9 mouse cellular contexts compared by ENCODE assay signal in the genomic region with DNA sequence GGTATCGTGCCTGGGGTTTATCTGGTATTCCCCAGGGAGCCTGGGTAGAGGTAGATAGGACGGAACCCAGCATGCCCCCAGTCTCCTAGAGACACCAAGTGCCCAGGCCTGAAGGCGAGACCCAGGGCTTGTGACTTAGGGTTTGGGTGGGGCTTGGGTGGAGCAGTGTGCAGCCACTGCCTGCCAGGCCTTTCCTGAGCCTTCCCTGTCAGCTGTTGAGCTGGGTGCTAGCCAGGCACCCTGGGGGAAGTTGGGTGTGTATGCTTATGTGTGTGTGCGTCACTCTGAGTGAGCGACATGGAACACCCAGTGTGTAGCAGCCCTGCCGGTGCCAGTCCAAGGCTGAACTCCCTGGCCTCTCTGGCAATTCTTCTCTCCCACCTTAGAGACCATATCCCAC.
DNase-seq lines count a peak whose midpoint lies in the region; ATAC-seq lines count a peak whose summit lies in the region.
"Had no signal": no experiment of that assay in that cellular context is flagged by ENCODE, and none has a peak within 500 bp of the region (broad histone marks: within the 10 kb centered on the region; RNA-seq: fewer than 3 reads in every experiment).

No protein-coding gene starts in this region.

- H3K4me3 ChIP-seq in embryonic facial prominence, embryonic 13.5 days, result no peak overlapping the region
- no peak overlapping the region for H3K4me3 ChIP-seq in embryonic facial prominence, embryonic 10.5 days
- no peak overlapping the region for H3K4me3 ChIP-seq in limb, embryonic 10.5 days
- no peak overlapping the region for H3K4me3 ChIP-seq in midbrain, embryonic 13.5 days (replicated peaks)
- H3K4me3 ChIP-seq in midbrain, embryonic 16.5 days (ENCODE audit: low read depth, low read length), result no peak overlapping the region

- H3K27ac ChIP-seq in embryonic facial prominence, embryonic 13.5 days, result no peak overlapping the region
- H3K27ac ChIP-seq in embryonic facial prominence, embryonic 10.5 days (replicated peaks), result no peak overlapping the region
- 0 out of 2 replicates have a peak overlapping the region, but pooled peaks have one; percentile 8 for H3K27ac ChIP-seq in limb, embryonic 10.5 days
- no peak overlapping the region for H3K27ac ChIP-seq in midbrain, embryonic 13.5 days
- H3K27ac ChIP-seq in midbrain, embryonic 16.5 days (ENCODE audit: low read length), result no peak overlapping the region

- no peak overlapping the region for H3K9ac ChIP-seq in embryonic facial prominence, embryonic 13.5 days
- H3K9ac ChIP-seq in midbrain, embryonic 13.5 days (replicated peaks), result no peak overlapping the region
- H3K9ac ChIP-seq in midbrain, embryonic 16.5 days (ENCODE audit: low read depth, low read length), result no peak overlapping the region

- H3K9me3 ChIP-seq in embryonic facial prominence, embryonic 13.5 days, result no peaks in the 10 kb centered on the region
- H3K9me3 ChIP-seq in embryonic facial prominence, embryonic 10.5 days, result no peaks in the 10 kb centered on the region
- no peaks in the 10 kb centered on the region for H3K9me3 ChIP-seq in limb, embryonic 10.5 days (replicated peaks)
- H3K9me3 ChIP-seq in midbrain, embryonic 13.5 days, result no peaks in the 10 kb centered on the region
- H3K9me3 ChIP-seq in midbrain, embryonic 16.5 days (replicated peaks; ENCODE audit: control insufficient read depth, low read length, poor library complexity, severe bottlenecking), result no peaks in the 10 kb centered on the region

- no peak for DNase-seq in embryonic facial prominence, embryonic 10.5 days (ENCODE audit: low spot score)
- DNase-seq in 3134 (ENCODE audit: extremely low read depth, insufficient read length, low spot score), result peak; percentile 79
- no peak for DNase-seq in limb, embryonic 10.5 days (ENCODE audit: low spot score)
- DNase-seq in B cell, adult 2 months, result no peak
- DNase-seq: thymus, postnatal 4 days had no signal

- 70% methylated on average over 6 of the region's 6 CpGs for WGBS in embryonic facial prominence, embryonic 13.5 days
- 79% methylated on average over 6 of the region's 6 CpGs for WGBS in embryonic facial prominence, embryonic 10.5 days
- 86% methylated on average over 6 of the region's 6 CpGs for WGBS in limb, embryonic 10.5 days
- 86% methylated on average over 6 of the region's 6 CpGs for WGBS in midbrain, embryonic 13.5 days
- 86% methylated on average over 6 of the region's 6 CpGs for WGBS in midbrain, embryonic 16.5 days

- no peak overlapping the region for H3K4me2 ChIP-seq in embryonic facial prominence, embryonic 13.5 days
- no peak overlapping the region for H3K4me2 ChIP-seq in midbrain, embryonic 13.5 days (replicated peaks)
- H3K4me2 ChIP-seq in midbrain, embryonic 16.5 days (ENCODE audit: low read length), result no peak overlapping the region

- no peaks in the 10 kb centered on the region for H3K36me3 ChIP-seq in embryonic facial prominence, embryonic 13.5 days
- H3K36me3 ChIP-seq in embryonic facial prominence, embryonic 10.5 days (replicated peaks), result no peaks in the 10 kb centered on the region
- H3K36me3 ChIP-seq in limb, embryonic 10.5 days, result no peaks in the 10 kb centered on the region
- no peaks in the 10 kb centered on the region for H3K36me3 ChIP-seq in midbrain, embryonic 13.5 days
- no peaks in the 10 kb centered on the region for H3K36me3 ChIP-seq in midbrain, embryonic 16.5 days (ENCODE audit: control insufficient read depth, insufficient read depth, low read length)

- H3K27me3 ChIP-seq in embryonic facial prominence, embryonic 13.5 days, result no peaks in the 10 kb centered on the region
- H3K27me3 ChIP-seq in embryonic facial prominence, embryonic 10.5 days (replicated peaks; ENCODE audit: low read depth, poor library complexity, severe bottlenecking), result peaks cover 7% of the 10 kb centered on the region; the same call in 1 of the 2 replicates
- H3K27me3 ChIP-seq in limb, embryonic 10.5 days (ENCODE audit: low read depth, poor library complexity, severe bottlenecking), result peaks cover 8% of the 10 kb centered on the region
- H3K27me3 ChIP-seq in midbrain, embryonic 13.5 days, result no peaks in the 10 kb centered on the region
- H3K27me3 ChIP-seq in midbrain, embryonic 16.5 days (ENCODE audit: control insufficient read depth, insufficient read depth, low read depth, low read length), result no peaks in the 10 kb centered on the region

- peaks cover 23% of the 10 kb centered on the region for H3K4me1 ChIP-seq in embryonic facial prominence, embryonic 13.5 days
- H3K4me1 ChIP-seq in embryonic facial prominence, embryonic 10.5 days, result no peaks in the 10 kb centered on the region
- peaks cover 4% of the 10 kb centered on the region; the same call in 1 of the 2 replicates for H3K4me1 ChIP-seq in limb, embryonic 10.5 days
- H3K4me1 ChIP-seq in midbrain, embryonic 13.5 days (replicated peaks), result peaks cover 30% of the 10 kb centered on the region
- peaks cover 4% of the 10 kb centered on the region; the same call in 1 of the 2 replicates for H3K4me1 ChIP-seq in midbrain, embryonic 16.5 days (ENCODE audit: control insufficient read depth, insufficient read depth, low read length)

- ATAC-seq in embryonic facial prominence, embryonic 13.5 days (ENCODE audit: insufficient number of reproducible peaks, insufficient read depth, low FRiP score, low TSS enrichment, low read depth), result 0 out of 2 replicates have a peak, but pooled peaks have one; percentile 17
- ATAC-seq in common myeloid progenitor, adult 5-6 weeks (replicated peaks; ENCODE audit: low read depth, poor library complexity, severe bottlenecking), result peak; percentile 39
- no peak for ATAC-seq in midbrain, embryonic 13.5 days
- no peak for ATAC-seq in midbrain, embryonic 16.5 days

Comparison
In these comparisons a context has a peak if more than half of its experiments do, and no peak if none do; other contexts are left out.
1. ATAC-seq: peak in embryonic facial prominence, embryonic 13.5 days (single experiment) and common myeloid progenitor, adult 5-6 weeks (single experiment); none in midbrain, embryonic 13.5 days (single experiment) and midbrain, embryonic 16.5 days (single experiment).